Mouse (Mus musculus): ENCODE results near the gene Pcdh15. TPM values are rescaled to one million over a fixed set of nuclear protein-coding genes. Genes with fewer than 3 reads are reported as not detected.

Gene Pcdh15
- polyA plus RNA-seq, 1 experiment, result 0.08 TPM

- no peak for TF ChIP-seq SRF (IDR thresholded peaks at IDR 0.05; ENCODE audit: control insufficient read depth, insufficient read length, low read depth)
- no peak for TF ChIP-seq TCF3 (IDR thresholded peaks at IDR 0.05; ENCODE audit: insufficient read length, low read depth)
Measured at GRCm38 (mm10) chr10:73105893-73106292, 6.8 kb downstream of the Pcdh15 start.

GRCm38 (mm10) chr10:73137985-73138384 is 38.8 kb downstream of the Pcdh15 start:
- Histone ChIP-seq H3K4me2 (ENCODE audit: low read depth) (no peak overlapping the region), H3ac (ENCODE audit: control insufficient read depth, insufficient read length) (no peak overlapping the region), H3K36me3 (ENCODE audit: control insufficient read depth, insufficient read depth) (no peaks in the 10 kb centered on the region), H3K27me3 (ENCODE audit: control insufficient read depth, insufficient read depth, insufficient read length) (no peaks in the 10 kb centered on the region), H3K79me2 (ENCODE audit: control insufficient read depth, insufficient read depth) (no peaks in the 10 kb centered on the region), H3K4me3 (no peak overlapping the region)
- TF ChIP-seq TCF3 (IDR thresholded peaks at IDR 0.05; ENCODE audit: insufficient read length, low read depth) (no peak), POLR2AphosphoS2 (IDR thresholded peaks at IDR 0.05; ENCODE audit: insufficient read length, low read depth) (no peak), E2F4 (IDR thresholded peaks at IDR 0.05; ENCODE audit: insufficient read depth) (no peak), POLR2A (IDR thresholded peaks at IDR 0.05; ENCODE audit: insufficient read length, low read depth) (no peak), USF1 (IDR thresholded peaks at IDR 0.05; ENCODE audit: low read depth) (no peak), REST (IDR thresholded peaks at IDR 0.05; ENCODE audit: insufficient read depth, insufficient read length) (no peak), MYOD1 (IDR thresholded peaks at IDR 0.05; ENCODE audit: control insufficient read depth in 1 of 3, insufficient read length in 2 of 3, low read depth in 2 of 3) (no peak), MAX (IDR thresholded peaks at IDR 0.05; ENCODE audit: low read depth) (no peak), CEBPB (IDR thresholded peaks at IDR 0.05; ENCODE audit: insufficient read depth, poor library complexity, severe bottlenecking) (no peak), SRF (IDR thresholded peaks at IDR 0.05; ENCODE audit: control insufficient read depth, insufficient read length, low read depth) (no peak), TCF12 (IDR thresholded peaks at IDR 0.05; ENCODE audit: insufficient read depth, poor library complexity, severe bottlenecking) (no peak), MYOG (IDR thresholded peaks at IDR 0.05; ENCODE audit: control insufficient read depth in 1 of 3, insufficient read depth in 1 of 3, insufficient read length in 2 of 3, low read depth in 2 of 3) (no peak)

More at GRCm38 (mm10) chr10:73105893-73106292, 6.8 kb downstream of the Pcdh15 start:
- H3K4me3 ChIP-seq, result no peak overlapping the region
- no peaks in the 10 kb centered on the region for H3K79me2 ChIP-seq (ENCODE audit: control insufficient read depth, insufficient read depth)
- no peaks in the 10 kb centered on the region for H3K36me3 ChIP-seq (ENCODE audit: control insufficient read depth, insufficient read depth)
- H3ac ChIP-seq (ENCODE audit: control insufficient read depth, insufficient read length), result no peak overlapping the region
- no peaks in the 10 kb centered on the region for H3K27me3 ChIP-seq (ENCODE audit: control insufficient read depth, insufficient read depth, insufficient read length)
- no peak overlapping the region for H3K4me2 ChIP-seq (ENCODE audit: low read depth)

GRCm38 (mm10) chr10:73147543-73147942 is 48.4 kb downstream of the Pcdh15 start:
- no peaks in the 10 kb centered on the region for H3K36me3 ChIP-seq (ENCODE audit: control insufficient read depth, insufficient read depth)
- no peaks in the 10 kb centered on the region for H3K79me2 ChIP-seq (ENCODE audit: control insufficient read depth, insufficient read depth)
- no peak overlapping the region for H3K4me2 ChIP-seq (ENCODE audit: low read depth)
- no peak for TF ChIP-seq CEBPB (IDR thresholded peaks at IDR 0.05; ENCODE audit: insufficient read depth, poor library complexity, severe bottlenecking)
- no peak for TF ChIP-seq REST (IDR thresholded peaks at IDR 0.05; ENCODE audit: insufficient read depth, insufficient read length)
- no peak for TF ChIP-seq MAX (IDR thresholded peaks at IDR 0.05; ENCODE audit: low read depth)
- no peak for TF ChIP-seq MYOD1 (IDR thresholded peaks at IDR 0.05; ENCODE audit: control insufficient read depth in 1 of 3, insufficient read length in 2 of 3, low read depth in 2 of 3)
- no peak for TF ChIP-seq TCF3 (IDR thresholded peaks at IDR 0.05; ENCODE audit: insufficient read length, low read depth)
- TF ChIP-seq E2F4 (IDR thresholded peaks at IDR 0.05; ENCODE audit: insufficient read depth), result no peak
- TF ChIP-seq POLR2AphosphoS2 (IDR thresholded peaks at IDR 0.05; ENCODE audit: insufficient read length, low read depth), result no peak
- no peak for TF ChIP-seq MYOG (IDR thresholded peaks at IDR 0.05; ENCODE audit: control insufficient read depth in 1 of 3, insufficient read depth in 1 of 3, insufficient read length in 2 of 3, low read depth in 2 of 3)
- TF ChIP-seq TCF12 (IDR thresholded peaks at IDR 0.05; ENCODE audit: insufficient read depth, poor library complexity, severe bottlenecking), result no peak
- TF ChIP-seq POLR2A (IDR thresholded peaks at IDR 0.05; ENCODE audit: insufficient read length, low read depth), result no peak
- TF ChIP-seq USF1 (IDR thresholded peaks at IDR 0.05; ENCODE audit: low read depth), result no peak
- no peak for TF ChIP-seq SRF (IDR thresholded peaks at IDR 0.05; ENCODE audit: control insufficient read depth, insufficient read length, low read depth)
- no peak overlapping the region for H3K4me3 ChIP-seq
- no peaks in the 10 kb centered on the region for H3K27me3 ChIP-seq (ENCODE audit: control insufficient read depth, insufficient read depth, insufficient read length)
- H3ac ChIP-seq (ENCODE audit: control insufficient read depth, insufficient read length), result no peak overlapping the region

GRCm38 (mm10) chr10:73147978-73148377 is 48.8 kb downstream of the Pcdh15 start:
- Histone ChIP-seq H3K4me2 (ENCODE audit: low read depth) (no peak overlapping the region), H3K36me3 (ENCODE audit: control insufficient read depth, insufficient read depth) (no peaks in the 10 kb centered on the region), H3K27me3 (ENCODE audit: control insufficient read depth, insufficient read depth, insufficient read length) (no peaks in the 10 kb centered on the region), H3K79me2 (ENCODE audit: control insufficient read depth, insufficient read depth) (no peaks in the 10 kb centered on the region), H3K4me3 (no peak overlapping the region), H3ac (ENCODE audit: control insufficient read depth, insufficient read length) (no peak overlapping the region)
- TF ChIP-seq TCF3 (IDR thresholded peaks at IDR 0.05; ENCODE audit: insufficient read length, low read depth), result no peak
- TF ChIP-seq POLR2A (IDR thresholded peaks at IDR 0.05; ENCODE audit: insufficient read length, low read depth), result no peak
- TF ChIP-seq USF1 (IDR thresholded peaks at IDR 0.05; ENCODE audit: low read depth), result no peak
- no peak for TF ChIP-seq MYOG (IDR thresholded peaks at IDR 0.05; ENCODE audit: control insufficient read depth in 1 of 3, insufficient read depth in 1 of 3, insufficient read length in 2 of 3, low read depth in 2 of 3)
- TF ChIP-seq CEBPB (IDR thresholded peaks at IDR 0.05; ENCODE audit: insufficient read depth, poor library complexity, severe bottlenecking), result no peak
- no peak for TF ChIP-seq POLR2AphosphoS2 (IDR thresholded peaks at IDR 0.05; ENCODE audit: insufficient read length, low read depth)
- no peak for TF ChIP-seq REST (IDR thresholded peaks at IDR 0.05; ENCODE audit: insufficient read depth, insufficient read length)
- TF ChIP-seq E2F4 (IDR thresholded peaks at IDR 0.05; ENCODE audit: insufficient read depth), result no peak
- no peak for TF ChIP-seq SRF (IDR thresholded peaks at IDR 0.05; ENCODE audit: control insufficient read depth, insufficient read length, low read depth)
- no peak for TF ChIP-seq MAX (IDR thresholded peaks at IDR 0.05; ENCODE audit: low read depth)
- no peak for TF ChIP-seq MYOD1 (IDR thresholded peaks at IDR 0.05; ENCODE audit: control insufficient read depth in 1 of 3, insufficient read length in 2 of 3, low read depth in 2 of 3)
- no peak for TF ChIP-seq TCF12 (IDR thresholded peaks at IDR 0.05; ENCODE audit: insufficient read depth, poor library complexity, severe bottlenecking)

GRCm38 (mm10) chr10:73154544-73154943 is 55.4 kb downstream of the Pcdh15 start:
- Histone ChIP-seq H3K4me2 (ENCODE audit: low read depth) (no peak overlapping the region), H3ac (ENCODE audit: control insufficient read depth, insufficient read length) (no peak overlapping the region), H3K27me3 (ENCODE audit: control insufficient read depth, insufficient read depth, insufficient read length) (no peaks in the 10 kb centered on the region), H3K79me2 (ENCODE audit: control insufficient read depth, insufficient read depth) (no peaks in the 10 kb centered on the region), H3K36me3 (ENCODE audit: control insufficient read depth, insufficient read depth) (no peaks in the 10 kb centered on the region), H3K4me3 (no peak overlapping the region)
- no peak for TF ChIP-seq MAX (IDR thresholded peaks at IDR 0.05; ENCODE audit: low read depth)
- no peak for TF ChIP-seq CEBPB (IDR thresholded peaks at IDR 0.05; ENCODE audit: insufficient read depth, poor library complexity, severe bottlenecking)
- no peak for TF ChIP-seq MYOD1 (IDR thresholded peaks at IDR 0.05; ENCODE audit: control insufficient read depth in 1 of 3, insufficient read length in 2 of 3, low read depth in 2 of 3)
- no peak for TF ChIP-seq REST (IDR thresholded peaks at IDR 0.05; ENCODE audit: insufficient read depth, insufficient read length)
- TF ChIP-seq TCF12 (IDR thresholded peaks at IDR 0.05; ENCODE audit: insufficient read depth, poor library complexity, severe bottlenecking), result no peak
- TF ChIP-seq TCF3 (IDR thresholded peaks at IDR 0.05; ENCODE audit: insufficient read length, low read depth), result no peak
- TF ChIP-seq SRF (IDR thresholded peaks at IDR 0.05; ENCODE audit: control insufficient read depth, insufficient read length, low read depth), result no peak
- TF ChIP-seq E2F4 (IDR thresholded peaks at IDR 0.05; ENCODE audit: insufficient read depth), result no peak
- TF ChIP-seq POLR2AphosphoS2 (IDR thresholded peaks at IDR 0.05; ENCODE audit: insufficient read length, low read depth), result no peak
- TF ChIP-seq MYOG (IDR thresholded peaks at IDR 0.05; ENCODE audit: control insufficient read depth in 1 of 3, insufficient read depth in 1 of 3, insufficient read length in 2 of 3, low read depth in 2 of 3), result no peak
- TF ChIP-seq USF1 (IDR thresholded peaks at IDR 0.05; ENCODE audit: low read depth), result no peak
- no peak for TF ChIP-seq POLR2A (IDR thresholded peaks at IDR 0.05; ENCODE audit: insufficient read length, low read depth)
